Mouse (Mus musculus): Measurements from ENCODE around the gene Gigyf2. TPM values are rescaled to one million over a fixed set of nuclear protein-coding genes. Genes with fewer than 3 reads are reported as not detected.

The Gigyf2 gene
- total RNA-seq, 2 experiments from 2014 or later, result 85.0 to 133 TPM

GRCm38 (mm10) chr1:87315431-87315830 lies 11.4 kb upstream of the Gigyf2 start:
- no peak for ATAC-seq (replicated peaks; ENCODE audit: low FRiP score, low TSS enrichment, poor library complexity, severe bottlenecking)

DNA sequence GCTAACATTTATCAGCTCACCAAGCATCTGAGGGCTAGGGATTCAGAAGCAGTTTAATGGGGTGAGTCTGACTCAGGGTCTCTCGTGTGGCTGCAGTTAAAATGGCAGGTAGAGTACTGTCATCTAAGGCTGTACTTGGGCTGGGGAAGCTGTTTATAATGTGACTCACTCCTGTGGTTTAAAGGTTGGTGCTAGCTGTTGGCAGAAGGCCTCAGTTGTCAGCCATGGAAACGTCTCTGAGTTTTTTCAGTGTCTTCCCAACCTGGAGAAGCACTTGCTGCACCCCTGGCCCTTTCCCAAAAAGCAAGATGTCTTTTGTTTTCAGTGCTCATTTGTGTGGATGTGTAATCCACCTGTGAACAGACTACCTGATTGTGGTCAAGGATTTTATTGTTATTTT lies 10.9 kb upstream of the Gigyf2 start:
- ATAC-seq (replicated peaks; ENCODE audit: low FRiP score, low TSS enrichment, poor library complexity, severe bottlenecking), result no peak

- no peak for ATAC-seq (replicated peaks; ENCODE audit: low FRiP score, low TSS enrichment, poor library complexity, severe bottlenecking)
Measured at GRCm38 (mm10) chr1:87316672-87317071, 10.1 kb upstream of the Gigyf2 start.

GRCm38 (mm10) chr1:87321071-87321470 lies 5.7 kb upstream of the Gigyf2 start:
- no peak for ATAC-seq (replicated peaks; ENCODE audit: low FRiP score, low TSS enrichment, poor library complexity, severe bottlenecking)

DNA sequence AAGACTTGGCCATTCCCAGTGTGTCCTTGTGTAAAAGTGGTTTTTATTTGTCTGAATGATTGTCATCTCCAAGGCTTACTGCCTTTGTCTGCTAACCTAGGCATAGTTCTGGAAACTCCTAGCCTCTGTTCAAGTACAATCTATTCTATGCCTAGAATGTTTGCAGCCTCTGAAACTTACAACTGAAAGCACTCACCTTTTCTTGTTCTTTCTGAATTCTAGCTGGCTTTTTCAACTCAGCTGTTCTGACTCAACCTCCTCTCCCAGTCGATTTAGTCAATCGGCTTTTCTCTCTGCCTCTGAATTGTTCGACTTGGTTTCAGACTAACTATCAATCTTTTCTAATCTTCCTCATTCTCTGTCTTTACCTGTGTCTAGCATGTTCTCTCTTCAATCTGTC lies 4.0 kb upstream of the Gigyf2 start:
- ATAC-seq (replicated peaks; ENCODE audit: low FRiP score, low TSS enrichment, poor library complexity, severe bottlenecking), result no peak

GRCm38 (mm10) chr1:87324649-87325048 lies 2.1 kb upstream of the Gigyf2 start:
- no peak for ATAC-seq (replicated peaks; ENCODE audit: low FRiP score, low TSS enrichment, poor library complexity, severe bottlenecking)

GRCm38 (mm10) chr1:87327165-87327861 lies 515 bp downstream of the Gigyf2 start:
- peak; percentile 52 for ATAC-seq (replicated peaks; ENCODE audit: low FRiP score, low TSS enrichment, poor library complexity, severe bottlenecking)

DNA sequence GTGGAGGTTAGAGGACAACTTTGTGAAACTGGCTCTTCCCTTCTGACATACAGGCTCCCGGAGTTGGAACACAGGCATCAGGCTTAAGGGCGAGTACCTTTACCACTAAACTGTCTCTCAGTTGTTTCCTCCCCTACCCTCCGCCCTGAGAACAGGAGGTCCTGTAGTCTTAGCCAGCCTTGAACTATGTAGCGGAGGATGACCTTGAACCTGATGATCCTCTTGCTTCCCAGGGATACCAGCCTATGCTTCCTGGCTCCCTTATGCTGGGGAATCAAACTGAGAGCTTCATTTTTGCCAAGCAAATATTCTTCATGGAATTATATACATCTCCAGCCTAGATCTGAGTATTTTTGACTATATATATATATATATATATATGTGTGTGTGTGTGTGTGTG lies 5.0 kb downstream of the Gigyf2 start:
- ATAC-seq (replicated peaks; ENCODE audit: low FRiP score, low TSS enrichment, poor library complexity, severe bottlenecking), result no peak

GRCm38 (mm10) chr1:87350576-87350975 lies 23.8 kb downstream of the Gigyf2 start:
- ATAC-seq (replicated peaks; ENCODE audit: low FRiP score, low TSS enrichment, poor library complexity, severe bottlenecking), result no peak

GRCm38 (mm10) chr1:87360276-87360675 lies 33.5 kb downstream of the Gigyf2 start:
- no peak for ATAC-seq (replicated peaks; ENCODE audit: low FRiP score, low TSS enrichment, poor library complexity, severe bottlenecking)

- no peak for ATAC-seq (replicated peaks; ENCODE audit: low FRiP score, low TSS enrichment, poor library complexity, severe bottlenecking)
Measured at GRCm38 (mm10) chr1:87378024-87378560, 51.3 kb downstream of the Gigyf2 start.

- ATAC-seq (replicated peaks; ENCODE audit: low FRiP score, low TSS enrichment, poor library complexity, severe bottlenecking), result 0 out of 2 replicates have a peak, but pooled peaks have one; percentile 52
Measured at GRCm38 (mm10) chr1:87379919-87380318, 53.1 kb downstream of the Gigyf2 start.

DNA sequence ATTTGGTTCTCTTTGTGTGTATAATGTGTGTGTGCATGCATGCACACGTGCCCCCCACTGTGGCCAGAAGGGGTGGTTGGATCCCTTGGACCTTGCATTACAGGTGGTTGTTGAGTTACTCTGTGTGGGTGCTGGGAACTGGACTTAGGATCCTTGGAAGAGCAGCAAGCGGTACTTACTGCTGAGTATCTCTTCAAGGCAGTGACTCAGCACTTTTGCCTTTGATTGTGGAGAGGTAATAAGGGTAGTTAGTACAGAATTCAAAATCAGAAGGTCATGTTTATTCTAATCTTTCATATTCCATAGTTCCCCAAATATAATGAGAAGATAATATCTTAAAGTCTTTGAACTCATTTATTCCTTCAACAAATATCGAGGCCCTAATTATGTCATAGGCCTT lies 54.4 kb downstream of the Gigyf2 start:
- ATAC-seq (replicated peaks; ENCODE audit: low FRiP score, low TSS enrichment, poor library complexity, severe bottlenecking), result no peak

DNA sequence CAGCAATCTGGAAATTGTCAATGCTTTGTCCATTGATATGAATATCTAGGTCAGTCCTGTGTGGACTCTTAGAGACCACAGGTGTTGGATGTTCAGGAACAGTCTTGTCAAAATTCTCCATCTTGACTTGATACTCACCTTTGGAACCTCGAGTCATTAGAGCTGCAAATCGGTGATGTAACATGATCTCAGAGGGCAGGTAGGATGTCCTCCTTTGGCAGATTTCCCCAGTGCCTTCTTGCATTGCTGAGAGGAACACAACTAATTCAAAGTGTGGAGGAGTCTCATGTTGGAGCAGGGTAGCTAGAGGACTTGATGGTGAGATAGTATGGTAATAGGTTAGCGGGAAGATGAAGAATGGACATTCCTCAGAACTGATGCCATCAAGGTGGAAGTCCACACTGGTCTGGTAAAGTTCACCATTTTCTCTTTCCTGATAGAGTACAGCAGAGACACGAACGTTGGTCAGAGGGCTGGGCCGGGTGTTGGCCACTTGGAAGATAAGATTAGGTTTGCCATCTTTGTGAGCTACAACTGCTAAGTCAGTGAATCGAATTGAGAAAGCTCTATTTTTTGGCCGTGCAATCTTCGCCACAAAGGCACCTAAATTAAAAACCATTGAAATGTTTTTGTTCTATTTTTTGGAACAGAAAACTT lies 59.8 kb downstream of the Gigyf2 start:
- peak; percentile 82 for ATAC-seq (replicated peaks; ENCODE audit: low FRiP score, low TSS enrichment, poor library complexity, severe bottlenecking)

- no peak for ATAC-seq (replicated peaks; ENCODE audit: low FRiP score, low TSS enrichment, poor library complexity, severe bottlenecking)
Measured at GRCm38 (mm10) chr1:87393444-87394195, 66.8 kb downstream of the Gigyf2 start.

GRCm38 (mm10) chr1:87394594-87394993 lies 67.8 kb downstream of the Gigyf2 start, which contains the start of gene Kcnj13:
TSS of gene Kcnj13 (minus strand) at chr1:87394729.
- ATAC-seq (replicated peaks; ENCODE audit: low FRiP score, low TSS enrichment, poor library complexity, severe bottlenecking), result no peak

DNA sequence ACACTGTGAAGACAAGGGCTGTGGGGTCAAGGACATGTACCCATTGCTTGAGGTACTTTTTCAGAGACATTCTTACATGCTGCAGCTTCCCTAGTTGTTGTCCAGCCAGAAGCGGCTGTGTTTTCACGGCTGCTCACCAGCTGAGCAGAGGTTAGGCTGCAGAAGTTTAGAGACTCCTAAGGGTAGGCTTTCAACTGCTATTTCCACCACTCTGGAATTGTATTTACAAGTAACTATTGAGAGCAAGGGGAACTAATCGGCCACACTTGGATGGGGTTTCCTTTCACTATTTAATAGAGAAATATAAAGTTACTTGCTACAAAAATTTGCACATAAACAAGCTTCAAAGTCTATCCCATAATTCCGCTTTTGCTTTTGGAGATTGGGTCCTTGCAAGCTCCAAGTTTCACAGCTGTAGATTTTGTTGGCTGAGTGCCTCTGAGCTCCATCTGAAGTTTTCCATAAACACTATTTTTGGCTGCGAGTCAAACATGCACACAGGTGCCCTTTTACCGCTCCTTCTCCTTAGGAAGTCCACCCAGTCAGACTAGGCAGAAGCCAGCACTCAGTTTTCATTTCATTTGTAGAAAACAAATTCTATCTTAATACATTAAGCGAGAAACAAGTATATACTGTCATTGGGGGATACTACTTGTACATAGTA lies 70.3 kb downstream of the Gigyf2 start:
- ATAC-seq (replicated peaks; ENCODE audit: low FRiP score, low TSS enrichment, poor library complexity, severe bottlenecking), result no peak

DNA sequence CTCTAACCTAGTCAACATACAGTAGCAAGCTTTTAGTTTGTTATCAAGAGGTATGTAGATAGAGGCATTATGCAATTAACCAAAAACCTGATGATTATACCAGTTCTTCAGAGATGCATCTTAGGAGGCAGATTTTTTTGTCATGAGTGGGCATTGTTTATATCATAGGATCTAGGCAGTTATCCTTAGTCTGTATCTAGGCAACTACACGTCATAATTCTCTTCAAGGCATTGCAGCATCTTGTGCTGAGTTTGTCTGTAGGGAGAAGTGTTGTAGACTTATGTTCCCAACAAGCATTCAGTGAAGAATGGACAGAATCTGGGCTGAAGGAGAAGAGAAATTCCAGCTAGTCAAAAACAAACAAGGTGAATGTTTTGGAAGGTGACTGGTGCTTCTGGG lies 77.9 kb downstream of the Gigyf2 start:
- no peak for ATAC-seq (replicated peaks; ENCODE audit: low FRiP score, low TSS enrichment, poor library complexity, severe bottlenecking)

- no peak for ATAC-seq (replicated peaks; ENCODE audit: low FRiP score, low TSS enrichment, poor library complexity, severe bottlenecking)
Measured at GRCm38 (mm10) chr1:87406012-87406411, 79.2 kb downstream of the Gigyf2 start.

DNA sequence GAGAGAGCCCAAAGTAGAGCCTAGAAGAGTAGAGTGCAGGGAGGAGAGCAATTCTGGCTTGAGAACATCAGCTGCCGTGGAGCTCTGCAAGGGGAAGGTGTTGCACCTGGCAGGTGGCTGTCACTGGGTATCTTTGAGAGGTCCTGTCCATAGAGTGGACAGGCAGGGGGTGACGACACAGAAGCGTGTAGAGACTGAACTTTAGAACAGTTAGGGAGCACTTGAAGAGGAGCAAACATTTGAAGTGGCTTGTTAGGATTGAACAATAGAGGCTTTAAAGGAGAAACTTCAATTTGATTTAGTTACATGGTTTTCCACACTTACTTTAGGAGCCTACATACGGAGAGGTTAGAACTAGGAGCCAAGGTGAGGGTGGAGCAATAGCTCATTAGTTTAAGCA lies 82.6 kb downstream of the Gigyf2 start:
- ATAC-seq (replicated peaks; ENCODE audit: low FRiP score, low TSS enrichment, poor library complexity, severe bottlenecking), result no peak

Data from megakaryocyte-erythroid progenitor cell, adult 5-6 weeks (primary cell).